Mouse (Mus musculus) ES-Bruce4 (cell line): ENCODE measurements around the gene Ippk.

Experiments used
- EP300 ChIP-seq: IDR thresholded peaks from 2 replicates; pipeline ENCODE4 v1.6.1; 2011; ENCODE audit warnings: low read depth, low read length; ENCODE audit not compliant: insufficient read depth
- POLR2A ChIP-seq: IDR thresholded peaks from one replicate; pipeline ENCODE4 v1.8.1; 2011; ENCODE audit warnings: low read length; ENCODE audit not compliant: insufficient read depth

DNA sequence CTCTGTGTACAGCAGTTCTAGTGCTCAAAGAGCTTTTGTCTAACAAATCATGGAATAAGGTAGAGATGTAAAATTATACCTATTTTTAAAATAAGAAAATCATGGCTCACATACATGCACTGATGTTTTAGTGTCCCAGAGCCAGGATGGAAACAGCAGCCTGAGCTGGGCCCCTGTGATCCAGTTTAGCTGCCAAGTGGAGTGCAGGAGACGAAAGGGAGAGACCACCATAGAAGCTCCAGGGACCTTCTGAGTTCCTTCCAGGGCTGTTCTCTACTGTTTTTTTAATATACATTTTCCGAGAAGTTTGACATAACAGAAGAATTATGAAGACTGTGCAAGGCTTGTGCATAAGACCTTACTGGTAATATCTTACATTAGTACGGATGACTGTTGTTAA, 56.8 kb downstream of the Ippk start:
- TF ChIP-seq EP300, result no peak
- no peak for TF ChIP-seq POLR2A
